Mouse (Mus musculus): ENCODE measurements around the gene Prr22. TPM values are rescaled to one million over a fixed set of nuclear protein-coding genes. Genes with fewer than 3 reads are reported as not detected.

The Prr22 gene
- polyA plus RNA-seq, 1 experiment from 2014 or later: 1.0 TPM

DNA sequence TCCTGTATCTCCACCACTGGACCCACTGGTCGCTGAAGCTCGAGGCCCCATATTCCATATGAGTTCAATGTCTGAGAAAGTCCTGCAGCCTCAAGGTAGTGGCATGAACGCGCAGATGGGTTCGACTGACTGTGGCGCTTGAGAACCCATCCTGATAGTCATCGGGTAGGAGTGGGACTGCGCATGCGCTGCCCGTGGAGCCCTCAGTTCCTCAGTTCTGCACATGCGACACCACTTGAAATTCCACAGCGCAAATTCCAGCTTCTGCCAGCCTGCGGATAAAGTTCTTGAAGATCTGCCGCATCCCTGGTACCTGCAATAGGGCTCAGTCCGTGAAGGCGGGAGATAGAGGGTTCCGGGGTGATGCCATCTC lies 29.3 kb upstream of the Prr22 start:
- ATAC-seq (ENCODE audit: insufficient number of reproducible peaks, low FRiP score): no peak
- Histone ChIP-seq H3K4me3 (no peak overlapping the region), H3K27me3 (replicated peaks) (peaks cover 10% of the 10 kb centered on the region; the same call in 1 of the 2 replicates), H3K27ac (ENCODE audit: poor library complexity, severe bottlenecking) (peak overlapping the region; percentile 48; the same call in 1 of the 2 replicates), H3K4me2 (peak overlapping the region; percentile 28; the same call in 1 of the 2 replicates), H3K36me3 (no peaks in the 10 kb centered on the region), H3K4me1 (replicated peaks) (peaks cover 13% of the 10 kb centered on the region), H3K9me3 (replicated peaks) (peaks cover 4% of the 10 kb centered on the region), H3K9ac (no peak overlapping the region)
- 55% methylated on average over 17 of the region's 17 CpGs for WGBS

- Histone ChIP-seq H3K9ac (no peak overlapping the region), H3K4me1 (replicated peaks) (peaks cover 16% of the 10 kb centered on the region), H3K27ac (ENCODE audit: poor library complexity, severe bottlenecking) (no peak overlapping the region), H3K36me3 (no peaks in the 10 kb centered on the region), H3K27me3 (replicated peaks) (peaks cover 4% of the 10 kb centered on the region; the same call in 1 of the 2 replicates), H3K4me2 (no peak overlapping the region), H3K4me3 (no peak overlapping the region), H3K9me3 (replicated peaks) (0 out of 2 replicates have a peak, but pooled peaks cover 3% of the 10 kb centered on the region)
- ATAC-seq (ENCODE audit: insufficient number of reproducible peaks, low FRiP score): no peak
- 40% methylated on average over 5 of the region's 5 CpGs for WGBS
Observed at GRCm38 (mm10) chr17:56744173-56744572, 25.9 kb upstream of the Prr22 start.

- Histone ChIP-seq H3K4me3 (peak overlapping the region; percentile 42), H3K27me3 (replicated peaks) (peaks cover 74% of the 10 kb centered on the region), H3K4me2 (peak overlapping the region; percentile 63), H3K9ac (peak overlapping the region; percentile 30; the same call in 1 of the 2 replicates), H3K4me1 (replicated peaks) (peaks cover 16% of the 10 kb centered on the region; the same call in 1 of the 2 replicates), H3K27ac (ENCODE audit: poor library complexity, severe bottlenecking) (no peak overlapping the region), H3K36me3 (no peaks in the 10 kb centered on the region), H3K9me3 (replicated peaks) (peaks cover 3% of the 10 kb centered on the region; the same call in 1 of the 2 replicates)
- peak; percentile 77 for ATAC-seq (ENCODE audit: insufficient number of reproducible peaks, low FRiP score)
- WGBS: 17% methylated on average over 71 of the region's 71 CpGs
Observed at GRCm38 (mm10) chr17:56751404-56752072, 18.5 kb upstream of the Prr22 start.

DNA sequence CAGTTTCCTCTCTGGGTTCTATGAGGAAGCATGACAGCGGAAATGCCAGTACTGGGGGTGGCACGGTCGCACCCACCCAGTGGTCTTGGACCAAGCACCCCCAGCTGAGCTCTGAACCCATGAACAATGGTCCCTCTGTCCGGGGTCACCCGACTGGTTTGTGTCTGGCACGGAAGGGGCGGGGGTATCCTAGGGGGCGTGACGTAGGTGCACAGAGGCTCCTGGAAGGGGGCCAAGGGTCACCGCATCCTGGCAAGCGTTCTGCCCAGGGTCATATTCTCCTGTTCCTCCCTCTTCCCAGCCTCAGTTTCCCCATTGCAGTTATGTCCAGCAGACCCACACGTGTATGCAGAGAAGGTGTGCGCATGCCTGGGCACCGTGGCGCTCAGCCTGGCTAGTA lies 16.6 kb upstream of the Prr22 start:
- H3K27ac ChIP-seq (ENCODE audit: poor library complexity, severe bottlenecking): no peak overlapping the region
- H3K4me2 ChIP-seq: no peak overlapping the region
- H3K4me1 ChIP-seq (replicated peaks): peaks cover 29% of the 10 kb centered on the region
- no peaks in the 10 kb centered on the region for H3K36me3 ChIP-seq
- peaks cover 6% of the 10 kb centered on the region; the same call in 1 of the 2 replicates for H3K9me3 ChIP-seq (replicated peaks)
- no peak overlapping the region for H3K9ac ChIP-seq
- WGBS: 23% methylated on average over 15 of the region's 15 CpGs
- H3K4me3 ChIP-seq: no peak overlapping the region
- ATAC-seq (ENCODE audit: insufficient number of reproducible peaks, low FRiP score): no peak
- peaks cover 93% of the 10 kb centered on the region for H3K27me3 ChIP-seq (replicated peaks)

- Histone ChIP-seq H3K9ac (no peak overlapping the region), H3K4me2 (peak overlapping the region; percentile 17; the same call in 1 of the 2 replicates), H3K36me3 (no peaks in the 10 kb centered on the region), H3K4me1 (replicated peaks) (peaks cover 29% of the 10 kb centered on the region), H3K27me3 (replicated peaks) (peaks cover 95% of the 10 kb centered on the region), H3K27ac (ENCODE audit: poor library complexity, severe bottlenecking) (no peak overlapping the region), H3K9me3 (replicated peaks) (peaks cover 8% of the 10 kb centered on the region; the same call in 1 of the 2 replicates), H3K4me3 (0 out of 2 replicates have a peak overlapping the region, but pooled peaks have one; percentile 5)
- 13% methylated on average over 36 of the region's 36 CpGs for WGBS
- ATAC-seq (ENCODE audit: insufficient number of reproducible peaks, low FRiP score): no peak
Observed at GRCm38 (mm10) chr17:56754271-56755185, 15.5 kb upstream of the Prr22 start.

GRCm38 (mm10) chr17:56756703-56757399 lies 13.2 kb upstream of the Prr22 start:
- H3K4me2 ChIP-seq: peak overlapping the region; percentile 89
- peak overlapping the region; percentile 51 for H3K4me3 ChIP-seq
- WGBS: 2% methylated on average over 51 of the region's 51 CpGs
- no peak overlapping the region for H3K27ac ChIP-seq (ENCODE audit: poor library complexity, severe bottlenecking)
- peaks cover 8% of the 10 kb centered on the region; the same call in 1 of the 2 replicates for H3K9me3 ChIP-seq (replicated peaks)
- peaks cover 89% of the 10 kb centered on the region for H3K27me3 ChIP-seq (replicated peaks)
- 0 out of 2 replicates have a peak, but pooled peaks have one; percentile 5 for ATAC-seq (ENCODE audit: insufficient number of reproducible peaks, low FRiP score)
- peaks cover 30% of the 10 kb centered on the region for H3K4me1 ChIP-seq (replicated peaks)
- peak overlapping the region; percentile 77 for H3K9ac ChIP-seq
- no peaks in the 10 kb centered on the region for H3K36me3 ChIP-seq

GRCm38 (mm10) chr17:56757416-56758123 lies 12.5 kb upstream of the Prr22 start, which contains the start of gene Nrtn:
Gene Nrtn, minus strand, starts transcription at chr17:56757530.
- H3K27ac ChIP-seq (ENCODE audit: poor library complexity, severe bottlenecking): no peak within 1 kb of the TSS
- under 1% methylated on average over 48 of the region's 48 CpGs for WGBS
- no peaks in the 10 kb centered on the region for H3K36me3 ChIP-seq
- H3K4me1 ChIP-seq (replicated peaks): peaks cover 36% of the 10 kb centered on the region
- H3K9ac ChIP-seq: peak within 1 kb of the TSS; percentile 77
- peak; percentile 76 for ATAC-seq (ENCODE audit: insufficient number of reproducible peaks, low FRiP score)
- peak within 1 kb of the TSS; percentile 51 for H3K4me3 ChIP-seq
- peaks cover 82% of the 10 kb centered on the region for H3K27me3 ChIP-seq (replicated peaks)
- H3K4me2 ChIP-seq: peak within 1 kb of the TSS; percentile 89
- H3K9me3 ChIP-seq (replicated peaks): peaks cover 8% of the 10 kb centered on the region; the same call in 1 of the 2 replicates

- no peaks in the 10 kb centered on the region for H3K36me3 ChIP-seq
- H3K27ac ChIP-seq (ENCODE audit: poor library complexity, severe bottlenecking): no peak overlapping the region
- WGBS: 4% methylated on average over 12 of the region's 12 CpGs
- H3K4me2 ChIP-seq: peak overlapping the region; percentile 89; the same call in 1 of the 2 replicates
- H3K4me1 ChIP-seq (replicated peaks): peaks cover 41% of the 10 kb centered on the region
- no peak for ATAC-seq (ENCODE audit: insufficient number of reproducible peaks, low FRiP score)
- H3K9ac ChIP-seq: no peak overlapping the region
- peaks cover 8% of the 10 kb centered on the region; the same call in 1 of the 2 replicates for H3K9me3 ChIP-seq (replicated peaks)
- peaks cover 76% of the 10 kb centered on the region for H3K27me3 ChIP-seq (replicated peaks)
- H3K4me3 ChIP-seq: no peak overlapping the region
Observed at GRCm38 (mm10) chr17:56758132-56758531, 11.9 kb upstream of the Prr22 start.

DNA sequence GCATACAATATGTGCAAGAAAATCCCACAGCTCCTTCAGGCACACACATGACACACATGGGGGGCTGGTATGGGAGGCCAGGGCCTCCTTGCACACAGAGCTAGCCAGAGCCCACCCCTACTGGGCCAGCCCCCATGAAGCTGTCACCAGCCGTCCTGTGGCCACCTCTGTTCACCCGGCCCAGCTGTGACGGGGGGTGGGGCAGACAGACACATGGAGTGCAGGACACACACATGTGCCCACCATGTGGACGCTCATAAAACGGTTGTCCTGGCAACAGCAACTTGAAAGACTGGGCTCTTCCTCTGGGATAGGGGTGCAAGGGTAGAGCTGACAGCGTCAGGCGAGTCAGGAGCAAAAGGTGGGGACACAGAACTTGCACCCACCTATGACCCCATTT lies 10.8 kb upstream of the Prr22 start:
- H3K27me3 ChIP-seq (replicated peaks): peaks cover 65% of the 10 kb centered on the region
- H3K4me3 ChIP-seq: no peak overlapping the region
- H3K4me1 ChIP-seq (replicated peaks): peaks cover 42% of the 10 kb centered on the region

DNA sequence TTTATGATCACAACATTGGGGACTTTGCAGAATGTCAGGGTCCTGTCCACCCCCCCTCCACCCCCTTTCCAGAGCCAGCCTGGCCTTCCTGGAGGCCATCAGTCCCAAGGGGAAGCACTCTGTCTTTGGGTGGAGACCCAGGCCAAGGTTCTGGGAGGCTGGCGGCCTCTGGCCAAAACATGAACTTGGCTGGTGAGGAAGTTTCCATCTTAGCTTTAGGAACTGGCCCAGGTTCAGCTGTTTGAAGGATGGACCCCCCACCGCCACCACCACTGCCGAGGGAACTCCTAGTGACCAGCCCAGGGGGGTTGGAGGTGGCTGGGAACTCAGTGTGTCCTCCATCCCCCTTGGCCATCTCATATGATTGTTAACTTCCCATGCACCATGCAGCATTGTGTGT lies 9.0 kb upstream of the Prr22 start:
- H3K36me3 ChIP-seq: no peaks in the 10 kb centered on the region
- ATAC-seq (ENCODE audit: insufficient number of reproducible peaks, low FRiP score): no peak
- peaks cover 47% of the 10 kb centered on the region for H3K27me3 ChIP-seq (replicated peaks)
- H3K4me1 ChIP-seq (replicated peaks): peaks cover 41% of the 10 kb centered on the region
- no peak overlapping the region for H3K27ac ChIP-seq (ENCODE audit: poor library complexity, severe bottlenecking)
- peaks cover 8% of the 10 kb centered on the region; the same call in 1 of the 2 replicates for H3K9me3 ChIP-seq (replicated peaks)
- H3K9ac ChIP-seq: no peak overlapping the region
- H3K4me3 ChIP-seq: no peak overlapping the region
- 70% methylated on average over 3 of the region's 3 CpGs for WGBS
- H3K4me2 ChIP-seq: no peak overlapping the region

More for the DNA sequence above, 10.8 kb upstream of the Prr22 start:
- Histone ChIP-seq H3K36me3 (no peaks in the 10 kb centered on the region), H3K27ac (ENCODE audit: poor library complexity, severe bottlenecking) (no peak overlapping the region), H3K4me2 (no peak overlapping the region), H3K9me3 (replicated peaks) (peaks cover 8% of the 10 kb centered on the region; the same call in 1 of the 2 replicates), H3K9ac (no peak overlapping the region)
- 61% methylated on average over 7 of the region's 7 CpGs for WGBS
- no peak for ATAC-seq (ENCODE audit: insufficient number of reproducible peaks, low FRiP score)

All from heart, embryonic 12.5 days (tissue).